Mouse (Mus musculus): ENCODE data around the gene Cntn5.

Cntn5 gene

GRCm38 (mm10) chr9:10229716-10230115 is 674.9 kb downstream of the Cntn5 start:
- DNase-seq (ENCODE audit: low spot score): no peak

GRCm38 (mm10) chr9:10226013-10226412 is 678.6 kb downstream of the Cntn5 start:
- DNase-seq (ENCODE audit: low spot score): no peak

GRCm38 (mm10) chr9:10186063-10186462 is 718.5 kb downstream of the Cntn5 start:
- no peak for DNase-seq (ENCODE audit: low spot score)

GRCm38 (mm10) chr9:10170526-10170925 is 734.0 kb downstream of the Cntn5 start:
- DNase-seq (ENCODE audit: low spot score): no peak

GRCm38 (mm10) chr9:10121350-10122057 is 783.1 kb downstream of the Cntn5 start:
- no peak for DNase-seq (ENCODE audit: low spot score)

GRCm38 (mm10) chr9:10116581-10116980 is 788.0 kb downstream of the Cntn5 start:
- no peak for DNase-seq (ENCODE audit: low spot score)

- DNase-seq (ENCODE audit: low spot score): no peak
These were observed 795.4 kb downstream of the Cntn5 start for GRCm38 (mm10) chr9:10109156-10109555.

- no peak for DNase-seq (ENCODE audit: low spot score)
These were observed 796.7 kb downstream of the Cntn5 start for GRCm38 (mm10) chr9:10107861-10108260.

- DNase-seq (ENCODE audit: low spot score): no peak
These were observed 802.6 kb downstream of the Cntn5 start for GRCm38 (mm10) chr9:10101812-10102440.

GRCm38 (mm10) chr9:10076282-10076681 is 828.3 kb downstream of the Cntn5 start:
- no peak for DNase-seq (ENCODE audit: low spot score)

- DNase-seq (ENCODE audit: low spot score): no peak
These were observed 831.2 kb downstream of the Cntn5 start for GRCm38 (mm10) chr9:10073401-10073800.

GRCm38 (mm10) chr9:10072860-10073259 is 831.7 kb downstream of the Cntn5 start:
- no peak for DNase-seq (ENCODE audit: low spot score)

GRCm38 (mm10) chr9:10071271-10071670 is 833.3 kb downstream of the Cntn5 start:
- DNase-seq (ENCODE audit: low spot score): no peak

GRCm38 (mm10) chr9:10044969-10045789 is 859.4 kb downstream of the Cntn5 start:
- no peak for DNase-seq (ENCODE audit: low spot score)

- DNase-seq (ENCODE audit: low spot score): no peak
These were observed 861.6 kb downstream of the Cntn5 start for GRCm38 (mm10) chr9:10043001-10043400.

- DNase-seq (ENCODE audit: low spot score): no peak
These were observed 889.4 kb downstream of the Cntn5 start for GRCm38 (mm10) chr9:10015129-10015528.

- no peak for DNase-seq (ENCODE audit: low spot score)
These were observed 920.5 kb downstream of the Cntn5 start for GRCm38 (mm10) chr9:9984028-9984427.

GRCm38 (mm10) chr9:9983220-9983619 is 921.4 kb downstream of the Cntn5 start:
- no peak for DNase-seq (ENCODE audit: low spot score)

- no peak for DNase-seq (ENCODE audit: low spot score)
These were observed 939.2 kb downstream of the Cntn5 start for GRCm38 (mm10) chr9:9965370-9965769.

- DNase-seq (ENCODE audit: low spot score): no peak
These were observed 943.9 kb downstream of the Cntn5 start for GRCm38 (mm10) chr9:9960610-9961172.

GRCm38 (mm10) chr9:9949346-9949745 is 955.2 kb downstream of the Cntn5 start:
- no peak for DNase-seq (ENCODE audit: low spot score)

- DNase-seq (ENCODE audit: low spot score): no peak
These were observed 959.7 kb downstream of the Cntn5 start for GRCm38 (mm10) chr9:9944872-9945271.
